Mouse (Mus musculus): Measurements from ENCODE around the gene Etv2.

Gene Etv2

GRCm38 (mm10) chr7:30635752-30636151 is at the start of gene Etv2:
Etv2 (minus strand) TSS chr7:30635852.
- no peak for DNase-seq

- DNase-seq: no peak
These were observed 47.8 kb upstream of the Etv2 start for GRCm38 (mm10) chr7:30683425-30683824.

- DNase-seq: no peak
These were observed 46.2 kb upstream of the Etv2 start for GRCm38 (mm10) chr7:30681897-30682296.

- peak; percentile 27 for DNase-seq
These were observed 42.8 kb upstream of the Etv2 start for GRCm38 (mm10) chr7:30678263-30678975.

DNA sequence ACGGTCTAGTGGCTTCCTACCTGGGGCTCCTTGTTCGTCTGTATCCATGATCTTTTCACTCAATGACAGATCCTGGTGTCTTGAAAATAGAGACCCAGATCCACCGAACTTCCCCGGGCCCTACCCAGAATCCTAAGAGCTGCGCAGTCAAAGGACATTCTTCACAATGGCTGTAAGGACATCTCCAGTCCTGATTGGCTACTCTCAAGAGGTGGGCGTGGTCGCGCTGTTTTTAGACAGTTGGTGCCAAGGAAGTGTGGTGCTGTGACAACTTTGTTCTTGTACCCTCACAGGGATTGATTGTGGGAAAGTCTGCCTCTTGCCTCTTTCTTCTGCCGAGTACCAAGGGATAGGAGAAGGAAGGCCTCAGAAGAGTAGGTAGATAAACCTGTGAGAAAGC is 35.8 kb upstream of the Etv2 start, which contains the start of gene Pmis2:
Pmis2 (minus strand) TSS at position 126 of the 400 bp plus-strand sequence.
- no peak for DNase-seq

- peak; percentile 13 for DNase-seq
These were observed 33.6 kb upstream of the Etv2 start for GRCm38 (mm10) chr7:30669229-30669628.

GRCm38 (mm10) chr7:30665321-30665720 is 29.7 kb upstream of the Etv2 start:
- peak; percentile 17 for DNase-seq

- peak; percentile 94 for DNase-seq
These were observed 29.0 kb upstream of the Etv2 start, which contains the start of gene Haus5 for GRCm38 (mm10) chr7:30664529-30665200. Haus5 (minus strand) TSS chr7:30664994.

DNA sequence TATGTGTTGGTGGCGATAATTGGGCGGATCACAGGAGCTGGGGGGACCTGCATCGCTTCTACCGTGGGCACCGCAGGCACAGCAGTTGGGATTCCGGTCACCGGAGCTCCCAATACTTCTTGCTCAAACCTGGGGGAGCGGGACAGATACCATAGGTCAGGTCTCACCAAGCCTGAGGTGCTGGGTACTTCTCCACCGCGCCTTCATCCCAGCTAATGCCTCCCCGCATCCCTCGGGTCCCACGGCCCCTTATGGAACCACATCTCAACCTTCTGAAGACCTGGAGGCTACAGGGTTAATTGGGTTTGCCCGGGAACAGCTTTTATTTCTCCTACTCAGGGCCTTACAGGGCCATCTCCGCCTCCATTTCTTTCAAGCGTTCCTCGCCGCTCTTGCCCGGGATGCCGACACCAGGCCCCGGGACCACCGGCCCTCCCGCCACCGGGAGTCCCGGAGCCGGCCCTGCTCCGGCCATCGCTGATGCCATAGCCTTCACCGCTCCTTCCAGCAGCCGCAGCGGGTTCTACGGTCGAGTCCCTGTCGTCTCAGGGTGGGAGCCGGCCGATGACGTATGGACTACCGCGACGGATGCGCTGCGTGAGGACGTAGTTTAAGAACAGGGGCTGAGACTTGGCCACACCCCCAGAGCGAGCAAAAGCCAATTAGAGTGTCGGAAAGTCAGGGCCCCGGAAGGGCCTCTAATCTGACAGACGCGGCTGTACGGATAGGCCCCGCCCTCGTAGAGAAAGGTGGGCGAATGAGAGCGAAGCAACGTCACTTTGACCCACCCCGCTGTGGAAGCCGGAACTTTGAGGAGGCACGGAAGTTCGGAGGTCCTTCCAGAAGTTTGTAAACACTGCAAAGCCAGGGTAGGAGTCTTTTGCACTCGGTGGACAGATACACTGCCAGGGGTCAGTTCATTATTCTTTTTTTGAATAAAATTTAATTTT is 14.2 kb upstream of the Etv2 start, which contains the start of gene Rbm42:
Rbm42 (minus strand) TSS at position 727 of the 950 bp plus-strand sequence.
- peak; percentile 100 for DNase-seq

- no peak for DNase-seq
These were observed 3.4 kb upstream of the Etv2 start for GRCm38 (mm10) chr7:30639083-30639482.

GRCm38 (mm10) chr7:30636395-30636794 is 743 bp upstream of the Etv2 start:
- no peak for DNase-seq

- peak; percentile 73 for DNase-seq
These were observed 1.0 kb downstream of the Etv2 start for GRCm38 (mm10) chr7:30634621-30635020.

- DNase-seq: no peak
These were observed 1.8 kb downstream of the Etv2 start for GRCm38 (mm10) chr7:30633762-30634412.

DNA sequence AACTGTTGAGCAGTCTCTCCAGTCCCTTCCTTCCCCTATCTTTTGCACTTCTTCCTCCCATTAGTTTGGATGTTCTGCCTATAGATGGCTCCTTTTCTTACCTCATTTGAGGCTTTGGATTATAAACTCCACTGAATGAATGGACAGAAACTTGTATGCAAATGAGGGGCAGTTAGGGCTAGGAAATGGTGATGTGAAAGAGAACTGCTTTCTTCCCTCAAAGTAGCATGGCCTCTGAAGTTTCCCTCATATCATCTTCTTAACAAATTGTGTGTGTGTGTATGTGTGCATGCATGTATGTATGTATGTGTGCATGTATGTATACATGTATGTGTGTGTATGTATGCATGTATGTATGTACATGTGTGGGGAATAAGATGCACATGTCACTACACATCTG is 6.6 kb downstream of the Etv2 start:
- DNase-seq: no peak

GRCm38 (mm10) chr7:30626647-30627046 is 9.0 kb downstream of the Etv2 start:
- no peak for DNase-seq

DNA sequence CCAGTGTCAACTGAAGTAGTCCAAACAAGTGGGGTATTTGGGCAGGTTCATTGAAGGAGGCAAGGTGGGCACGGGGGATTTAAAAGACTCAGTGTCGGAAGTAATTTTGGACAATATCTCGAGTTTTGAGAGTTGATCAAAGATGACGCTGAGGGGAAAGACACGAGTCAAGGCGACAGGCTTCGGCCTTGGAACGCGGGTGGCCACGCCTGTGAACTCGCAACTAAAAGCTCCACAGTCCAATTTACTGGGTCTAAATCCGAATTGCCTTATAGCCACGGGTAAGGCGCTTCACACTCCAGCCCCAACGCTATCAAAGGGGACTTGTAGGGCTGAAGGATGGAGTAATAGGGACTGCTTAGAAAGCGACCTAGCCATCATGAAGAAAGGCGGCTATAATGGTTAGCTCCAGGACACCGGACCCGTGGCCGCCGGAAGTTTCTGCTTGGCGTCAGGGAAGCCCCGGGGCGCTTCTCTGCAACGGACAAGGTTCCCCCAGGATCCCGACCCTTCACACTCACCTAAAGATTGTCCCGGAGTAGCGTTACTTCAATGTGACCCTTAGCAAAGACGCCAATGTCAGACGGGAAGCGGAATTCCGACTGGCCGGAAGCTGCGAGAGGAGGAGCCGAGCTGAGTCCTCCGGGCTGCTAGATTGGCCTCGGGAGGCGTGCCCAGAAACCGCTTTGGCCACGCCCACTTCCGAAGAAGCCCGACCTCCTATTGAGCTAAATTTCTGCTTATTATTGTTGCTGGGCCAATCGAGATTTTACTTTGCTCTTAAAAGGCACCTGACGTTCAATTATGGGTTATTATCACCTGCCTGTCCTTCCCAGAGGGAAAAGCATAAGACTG is 9.9 kb downstream of the Etv2 start, which contains the start of gene Cox6b1:
Cox6b1 (minus strand) TSS at position 622 of the 855 bp plus-strand sequence.
- DNase-seq: peak; percentile 93

DNA sequence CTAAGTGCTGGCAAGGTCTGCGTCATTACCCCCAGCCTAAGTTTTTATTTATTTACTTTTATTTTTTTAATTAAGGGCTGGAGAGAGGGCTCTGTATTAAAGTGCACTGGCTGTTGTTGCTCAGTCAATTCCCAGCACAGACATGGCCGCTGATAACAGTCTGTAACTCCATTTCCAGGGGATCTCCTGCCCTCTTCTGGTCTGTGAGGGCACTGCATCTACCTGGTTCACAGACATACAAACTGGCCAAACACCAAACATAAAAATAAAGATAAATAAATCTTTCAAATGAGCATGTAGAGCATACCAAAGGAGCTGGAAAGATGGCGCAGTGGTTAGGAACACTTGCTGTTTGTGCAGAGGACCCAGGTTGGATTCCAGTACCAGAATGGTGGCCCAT is 16.4 kb downstream of the Etv2 start:
- peak; percentile 36 for DNase-seq

- no peak for DNase-seq
These were observed 17.0 kb downstream of the Etv2 start for GRCm38 (mm10) chr7:30618658-30619057.

- no peak for DNase-seq
These were observed 20.4 kb downstream of the Etv2 start for GRCm38 (mm10) chr7:30615049-30615760.

DNA sequence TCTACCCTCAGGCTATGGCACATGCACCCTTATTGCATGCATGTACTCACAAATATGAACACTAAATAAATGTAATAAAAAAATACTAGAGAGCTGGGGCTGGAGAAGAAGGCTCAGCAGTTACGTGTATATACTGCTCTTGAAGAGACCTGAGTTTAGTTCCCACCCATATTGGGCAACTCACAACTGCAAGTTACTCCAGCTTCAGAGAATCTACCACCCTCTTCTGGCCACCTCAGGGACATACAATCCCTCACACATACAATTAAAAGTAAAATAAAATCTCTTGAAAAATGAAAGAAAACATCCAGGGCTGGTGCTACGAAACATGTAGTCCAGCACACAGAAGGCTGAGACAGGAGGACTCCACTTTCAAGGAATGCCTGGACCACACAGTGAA is 21.2 kb downstream of the Etv2 start:
- no peak for DNase-seq

All from lung, postnatal 10 days (tissue).